Mouse (Mus musculus): ENCODE measurements around the gene Khdc3. TPM values are rescaled to one million over a fixed set of nuclear protein-coding genes. Genes with fewer than 3 reads are reported as not detected.

The Khdc3 gene
- polyA plus RNA-seq, 1 experiment from 2014 or later: 0.25 TPM

- Histone ChIP-seq H3K4me1 (ENCODE audit: control insufficient read depth, insufficient read depth, low read length) (no peaks in the 10 kb centered on the region), H3K27ac (ENCODE audit: low read length) (no peak overlapping the region), H3K9ac (ENCODE audit: low read depth, low read length) (no peak overlapping the region), H3K4me2 (ENCODE audit: low read length) (no peak overlapping the region), H3K36me3 (ENCODE audit: control insufficient read depth, insufficient read depth, low read length) (no peaks in the 10 kb centered on the region), H3K27me3 (ENCODE audit: control insufficient read depth, insufficient read depth, low read depth, low read length) (no peaks in the 10 kb centered on the region), H3K4me3 (ENCODE audit: low read depth, low read length) (no peak overlapping the region), H3K9me3 (replicated peaks; ENCODE audit: control insufficient read depth, low read length, poor library complexity, severe bottlenecking) (no peaks in the 10 kb centered on the region)
- 77% methylated on average over 11 of the region's 11 CpGs for WGBS
- ATAC-seq: no peak
Observed at GRCm38 (mm10) chr9:73137341-73137886, 35.8 kb downstream of the Khdc3 start.

Other genes starting within 250 kb of the Khdc3 start
- 13.5 and 14.2 TPM in 2 replicates for gene Pygo1, start 176.2 kb upstream of the Khdc3 start, polyA plus RNA-seq (2015; fragmentation: Nextera tagmentation; extraction: Ambion mirVana)
- 2.6 and 2.8 TPM in 2 replicates for gene Dyx1c1, start 143.1 kb upstream of the Khdc3 start, polyA plus RNA-seq (2015; fragmentation: Nextera tagmentation; extraction: Ambion mirVana)
- not detected in 2 replicates for gene Gm44503, start 143.0 kb upstream of the Khdc3 start, polyA plus RNA-seq (2015; fragmentation: Nextera tagmentation; extraction: Ambion mirVana)
- 24.2 and 24.9 TPM in 2 replicates for gene Ccpg1os, start 116.5 kb upstream of the Khdc3 start, polyA plus RNA-seq (2015; fragmentation: Nextera tagmentation; extraction: Ambion mirVana)
- gene Ccpg1, start 116.4 kb upstream of the Khdc3 start, polyA plus RNA-seq (2015; fragmentation: Nextera tagmentation; extraction: Ambion mirVana): 51.8 and 52.3 TPM in 2 replicates
- 14.9 and 18.6 TPM in 2 replicates for gene Pigb, start 61.5 kb upstream of the Khdc3 start, polyA plus RNA-seq (2015; fragmentation: Nextera tagmentation; extraction: Ambion mirVana)
- 3.3 and 3.6 TPM in 2 replicates for gene Rab27a, start 57.0 kb upstream of the Khdc3 start, polyA plus RNA-seq (2015; fragmentation: Nextera tagmentation; extraction: Ambion mirVana)
- gene Gm20509, start 634 bp downstream of the Khdc3 start, polyA plus RNA-seq (2015; fragmentation: Nextera tagmentation; extraction: Ambion mirVana): not detected in 2 replicates
- 103 and 109 TPM in 2 replicates for gene Rsl24d1, start 11.6 kb downstream of the Khdc3 start, polyA plus RNA-seq (2015; fragmentation: Nextera tagmentation; extraction: Ambion mirVana)